Mouse (Mus musculus): ENCODE results near the gene Ankrd52. TPM values are rescaled to one million over a fixed set of nuclear protein-coding genes. Genes with fewer than 3 reads are reported as not detected.

Ankrd52 gene
- total RNA-seq, 4 experiments from 2014 or later = 46.3 to 57.3 (median 50.2) TPM

DNA sequence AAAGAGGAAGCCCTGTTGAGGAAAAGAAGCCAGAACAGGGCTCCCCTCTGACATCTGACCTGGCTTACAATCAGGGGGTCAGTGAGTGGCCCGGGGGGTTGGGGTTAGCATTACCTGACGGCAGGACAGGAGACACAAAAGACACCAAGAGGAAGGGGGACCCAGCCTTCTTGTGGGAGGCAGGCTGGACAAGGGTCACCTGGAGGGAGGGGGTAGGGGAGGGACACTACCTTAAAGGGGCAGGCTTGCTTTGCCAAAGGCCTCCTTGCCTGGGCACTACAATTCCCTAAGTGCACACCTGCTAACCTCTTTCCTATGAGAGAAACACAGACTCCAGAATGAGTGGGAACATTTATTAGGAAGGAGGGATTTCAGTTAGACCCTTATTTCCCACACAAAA lies 24.1 kb downstream of the Ankrd52 start, which contains the start of gene Slc39a5:
TSS of gene Slc39a5 (minus strand) at position 174 of the 400 bp plus-strand sequence.
- no peak for DNase-seq (ENCODE audit: low spot score in 2 of 2)

- DNase-seq (ENCODE audit: low spot score in 2 of 2) = no peak
Measured at GRCm38 (mm10) chr10:128401638-128402037, 24.7 kb downstream of the Ankrd52 start.

GRCm38 (mm10) chr10:128403931-128404330 lies 27.0 kb downstream of the Ankrd52 start:
- DNase-seq (ENCODE audit: low spot score in 2 of 2) = no peak

DNA sequence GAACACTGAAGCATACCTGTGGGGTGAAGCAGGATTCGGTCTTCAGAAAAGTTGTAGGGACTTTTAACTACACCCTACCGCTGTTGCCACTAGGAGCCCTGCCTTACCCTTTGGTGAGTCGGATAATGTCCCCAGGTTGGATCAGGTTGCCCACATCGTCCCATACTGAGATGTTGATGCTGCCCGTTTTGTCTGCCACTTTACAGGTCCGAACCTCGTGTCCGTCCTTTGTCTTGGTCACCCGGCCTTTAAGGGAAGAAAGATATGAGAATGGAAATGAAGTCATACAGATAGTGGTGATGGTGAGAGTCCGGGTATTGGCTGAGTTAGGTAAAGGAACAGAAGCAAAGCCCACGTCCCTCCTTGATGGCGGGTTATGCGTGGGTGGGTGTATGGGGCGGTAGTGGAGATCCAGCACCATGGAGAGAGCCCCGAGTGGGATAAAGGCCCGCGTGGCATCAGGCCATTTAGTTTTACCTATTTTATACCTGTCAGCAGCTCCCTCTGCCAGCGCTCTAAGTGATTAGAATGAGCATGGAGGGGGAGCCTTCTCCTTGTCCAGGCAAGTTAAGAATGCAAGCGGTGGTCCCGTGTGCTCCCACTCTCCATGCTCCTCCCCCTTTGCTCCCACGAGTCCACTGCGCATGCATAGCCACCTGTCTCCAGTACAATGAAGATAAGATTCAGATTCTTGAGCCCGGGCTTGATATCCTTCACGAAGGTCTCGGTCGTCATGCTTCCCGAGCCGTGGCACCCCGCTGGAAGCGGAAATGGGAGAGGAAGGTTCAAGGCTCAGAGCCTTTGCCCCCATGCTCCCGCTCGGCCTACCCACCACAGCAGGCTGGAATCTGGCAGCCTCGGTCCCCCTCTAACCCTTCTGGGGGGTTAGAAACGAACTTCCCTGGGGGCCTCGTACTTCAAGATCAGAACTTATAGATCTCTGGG lies 31.9 kb downstream of the Ankrd52 start:
- DNase-seq (ENCODE audit: low spot score in 2 of 2) = peak in 1 of 2 experiments; percentile 50

DNA sequence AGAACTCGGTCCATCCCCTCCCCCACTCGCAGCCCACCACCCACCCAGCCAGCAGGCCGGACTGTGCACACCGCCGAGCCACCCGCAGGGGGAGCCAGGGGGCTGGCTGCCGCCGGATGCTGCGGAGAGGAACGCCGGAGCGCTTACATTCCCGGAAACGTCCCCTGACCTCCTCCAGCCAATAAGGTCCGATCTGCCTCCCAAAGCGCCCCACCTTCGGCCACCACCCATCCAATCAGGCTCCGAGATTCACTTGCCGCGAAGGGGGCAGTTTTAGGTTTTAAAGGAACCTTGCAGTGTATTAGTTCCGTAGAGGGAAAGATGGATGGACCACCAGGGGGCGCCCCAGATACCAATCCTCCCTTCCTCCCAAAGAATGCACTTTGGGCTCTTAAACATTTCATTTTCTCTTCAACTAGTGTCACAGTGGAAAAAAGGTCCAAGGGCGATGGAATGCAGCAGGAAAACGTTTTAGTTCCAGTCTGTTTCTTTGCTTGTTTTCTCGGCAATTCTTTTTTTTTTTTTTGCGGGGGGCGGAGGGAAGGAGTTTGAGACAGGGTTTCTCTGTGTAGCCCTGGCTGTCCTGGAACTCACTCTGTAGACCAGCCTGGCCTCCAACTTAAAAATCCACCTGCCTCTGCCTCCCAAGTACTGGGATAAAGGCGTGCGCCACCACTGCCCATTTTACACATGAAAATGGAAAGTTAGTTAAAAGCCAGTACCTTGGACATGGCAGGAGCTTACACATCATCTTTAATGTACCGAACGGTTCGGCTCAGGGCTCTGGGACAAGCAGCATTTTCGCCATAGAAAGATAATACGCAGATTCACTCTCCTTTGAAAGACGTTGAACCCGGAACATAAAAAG lies 33.0 kb downstream of the Ankrd52 start:
- peak; percentile 97 to 99 for DNase-seq (ENCODE audit: low spot score in 2 of 2)

- DNase-seq (ENCODE audit: low spot score in 2 of 2) = no peak
Measured at GRCm38 (mm10) chr10:128410560-128410845, 33.6 kb downstream of the Ankrd52 start.

DNA sequence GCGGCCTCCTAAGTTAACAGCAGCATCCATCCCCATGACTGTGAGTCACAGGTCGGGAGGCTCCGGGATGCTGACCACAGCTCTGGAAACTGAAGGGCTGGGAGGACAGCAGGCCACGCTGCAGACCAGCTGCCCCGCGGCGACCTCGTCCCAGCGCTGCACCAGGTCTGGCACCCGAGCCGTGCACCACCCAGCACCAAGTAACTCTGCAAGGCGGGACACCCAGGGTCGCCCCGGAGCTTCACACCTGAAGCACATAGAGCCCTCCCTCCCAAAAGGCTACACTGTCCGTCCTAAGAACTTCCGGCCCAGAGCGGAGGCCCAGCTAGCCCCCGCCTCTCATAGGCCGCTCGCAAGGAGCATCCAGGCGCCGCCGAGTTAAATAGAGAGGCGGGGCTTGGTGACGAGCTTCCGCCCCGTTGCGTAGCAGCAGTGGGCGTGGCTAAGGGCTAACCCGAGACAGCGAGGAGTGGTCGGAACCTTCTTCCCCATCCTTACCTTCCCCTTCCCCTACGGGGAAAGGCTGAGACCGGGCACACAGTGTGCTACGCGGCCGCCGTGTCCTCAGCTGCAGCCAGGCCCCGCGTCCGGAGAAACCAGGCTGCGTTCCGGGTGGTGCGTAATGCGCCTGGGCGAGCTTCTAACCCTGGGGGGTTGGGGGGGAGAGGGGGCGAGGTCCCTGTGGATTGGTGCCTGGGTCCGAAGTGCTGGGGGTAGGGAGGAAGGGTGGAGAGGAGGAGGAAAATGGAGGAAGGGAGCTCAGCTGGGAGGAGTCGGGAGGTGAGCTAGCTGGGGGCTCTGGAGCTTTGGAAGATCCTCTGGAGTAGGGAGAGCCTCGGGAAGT lies 34.5 kb downstream of the Ankrd52 start, which contains the start of the genes Nabp2 and Rnf41:
TSS of gene Nabp2 (minus strand) at position 282 of the 844 bp plus-strand sequence.
TSS of gene Rnf41 (plus strand) at position 447 of the 844 bp plus-strand sequence.
- peak; percentile 94 for DNase-seq (ENCODE audit: low spot score in 2 of 2)

DNA sequence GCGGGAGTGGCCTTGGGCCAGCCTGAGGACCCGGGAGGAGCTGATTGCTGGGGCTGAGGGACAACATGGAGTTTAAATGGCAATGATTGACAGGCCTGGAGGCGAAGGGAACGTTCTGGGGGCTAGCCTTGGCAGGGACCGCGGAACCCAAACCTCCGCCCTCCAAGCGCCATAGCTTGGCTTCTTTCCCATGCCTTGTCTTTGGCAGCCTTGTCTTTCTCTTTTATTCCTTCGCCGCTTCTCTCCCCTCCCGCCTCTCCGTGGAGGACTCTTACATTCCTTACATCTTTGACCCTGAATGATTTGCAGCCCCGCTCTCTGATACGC lies 35.1 kb downstream of the Ankrd52 start:
- DNase-seq (ENCODE audit: low spot score in 2 of 2) = peak in 1 of 2 experiments; percentile 39

GRCm38 (mm10) chr10:128412558-128412957 lies 35.6 kb downstream of the Ankrd52 start:
- DNase-seq (ENCODE audit: low spot score in 2 of 2) = no peak

DNA sequence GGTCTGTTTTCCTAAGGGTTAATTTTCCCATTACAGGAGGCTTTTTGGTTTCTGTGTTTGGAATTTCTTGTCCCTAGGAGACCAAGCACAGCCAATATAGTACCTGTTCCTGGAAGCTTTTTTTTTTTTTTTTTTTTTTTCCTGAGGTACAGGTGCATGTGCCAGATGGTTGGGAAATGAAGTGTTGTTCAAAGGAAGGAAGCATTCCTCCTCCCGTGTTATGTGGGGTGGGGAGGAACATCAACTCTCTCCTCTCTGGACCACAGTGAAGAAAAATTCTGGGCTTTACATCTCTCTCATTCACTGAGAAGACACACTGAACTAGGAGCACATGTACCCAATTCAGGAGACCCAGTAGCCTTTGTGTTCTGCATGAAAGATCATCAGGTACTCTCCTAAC lies 36.2 kb downstream of the Ankrd52 start:
- DNase-seq (ENCODE audit: low spot score in 2 of 2) = no peak

DNA sequence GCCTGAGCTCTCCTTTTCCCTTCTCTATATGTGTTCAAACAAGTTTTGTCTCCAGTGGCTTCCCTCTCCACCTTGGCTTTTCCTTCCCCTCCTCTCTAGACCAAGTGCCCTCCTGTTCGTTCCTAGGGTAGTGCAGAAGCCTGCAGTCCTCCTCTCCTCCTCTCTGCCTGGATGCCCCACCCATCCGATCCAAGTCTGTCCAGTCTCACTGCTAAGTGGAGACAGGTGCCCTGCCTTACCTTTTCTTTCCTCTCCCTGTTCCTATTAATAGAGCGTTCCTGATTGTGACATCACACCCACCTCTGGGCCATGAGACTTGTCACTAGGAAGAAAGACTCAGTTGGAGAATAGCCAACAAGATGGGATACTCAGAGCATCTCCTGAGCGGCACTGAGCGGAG lies 37.9 kb downstream of the Ankrd52 start:
- no peak for DNase-seq (ENCODE audit: low spot score in 2 of 2)

GRCm38 (mm10) chr10:128422426-128422825 lies 45.5 kb downstream of the Ankrd52 start:
- DNase-seq (ENCODE audit: low spot score in 2 of 2) = no peak

DNA sequence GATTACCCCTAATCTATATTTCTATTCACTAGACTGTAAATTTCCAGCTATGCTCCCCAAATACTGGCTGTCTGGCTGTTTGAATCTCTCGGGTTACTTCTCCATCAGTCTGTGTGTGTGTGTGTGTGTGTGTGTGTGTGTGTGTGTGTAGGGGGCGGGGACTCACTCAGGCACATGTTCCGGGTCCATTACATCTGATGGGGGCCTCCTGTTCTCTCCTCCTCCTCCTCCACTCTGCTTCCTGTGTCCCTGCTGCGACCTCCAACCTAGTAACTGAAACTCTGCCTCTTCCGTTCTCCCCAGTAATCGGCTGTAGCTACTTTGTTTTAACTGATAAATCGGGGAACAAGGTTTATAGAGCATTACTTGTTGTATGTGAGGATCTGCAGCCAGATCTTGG lies 47.7 kb downstream of the Ankrd52 start:
- no peak for DNase-seq (ENCODE audit: low spot score in 2 of 2)

DNA sequence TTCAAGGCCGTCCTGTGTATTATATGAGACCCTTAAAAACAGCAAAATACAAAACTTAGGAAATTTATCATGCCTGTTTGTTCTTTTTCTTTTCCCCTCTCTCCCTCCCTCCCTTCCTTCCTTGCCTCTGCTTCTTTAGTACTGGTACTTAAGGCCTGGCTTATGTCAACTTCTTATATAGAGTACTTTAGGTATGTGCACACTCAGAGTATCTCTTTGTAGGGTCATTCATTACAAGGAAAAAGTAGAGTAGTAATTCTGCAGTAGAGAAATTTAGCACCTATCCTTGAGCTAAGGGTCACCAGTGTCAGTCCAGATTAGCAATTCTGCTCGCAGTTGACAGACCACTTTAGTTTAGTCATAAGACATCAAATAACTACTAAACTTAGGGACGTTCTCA lies 48.3 kb downstream of the Ankrd52 start:
- DNase-seq (ENCODE audit: low spot score in 2 of 2) = no peak

GRCm38 (mm10) chr10:128429052-128429451 lies 52.1 kb downstream of the Ankrd52 start:
- no peak for DNase-seq (ENCODE audit: low spot score in 2 of 2)

GRCm38 (mm10) chr10:128429454-128429853 lies 52.5 kb downstream of the Ankrd52 start:
- DNase-seq (ENCODE audit: low spot score in 2 of 2) = no peak

DNA sequence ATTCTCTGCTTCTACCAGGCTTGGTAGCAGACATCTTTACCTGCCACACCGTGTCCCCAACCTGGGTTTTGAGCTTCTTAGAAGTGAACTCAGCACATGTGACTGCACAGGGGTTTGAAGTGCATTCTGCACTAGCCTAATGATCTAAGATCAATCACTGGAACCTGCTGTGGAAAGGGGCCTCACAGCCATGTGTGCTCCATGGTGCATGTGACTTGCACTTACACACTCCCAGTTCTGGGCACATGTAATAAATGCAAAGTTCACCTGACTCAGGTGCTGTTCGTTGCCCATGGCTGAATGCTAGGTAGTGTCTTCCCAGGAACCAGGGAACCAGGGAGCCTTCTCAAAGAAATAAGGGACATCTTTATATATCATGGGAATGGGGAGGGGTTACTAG lies 56.5 kb downstream of the Ankrd52 start:
- DNase-seq (ENCODE audit: low spot score in 2 of 2) = no peak

DNA sequence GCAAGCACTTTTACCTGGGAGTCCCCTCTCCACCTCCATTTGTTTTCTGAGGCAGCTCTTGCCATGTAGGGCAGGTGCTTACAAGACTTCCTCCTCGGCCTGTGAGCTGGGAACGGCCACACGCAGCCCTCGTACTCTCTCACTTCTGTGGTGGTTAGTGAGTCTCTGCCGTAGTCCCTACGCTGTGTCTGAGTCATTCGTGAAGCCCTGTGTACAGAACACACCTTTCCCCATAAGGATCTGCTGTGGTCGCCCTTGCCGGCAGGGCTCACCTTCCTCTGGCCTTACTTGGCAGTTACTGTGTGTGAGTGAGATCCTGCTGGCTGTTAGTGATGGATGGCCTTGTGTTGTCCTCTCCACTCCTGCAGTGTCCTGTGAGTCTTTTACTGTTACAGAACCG lies 57.8 kb downstream of the Ankrd52 start:
- DNase-seq (ENCODE audit: low spot score in 2 of 2) = no peak

DNA sequence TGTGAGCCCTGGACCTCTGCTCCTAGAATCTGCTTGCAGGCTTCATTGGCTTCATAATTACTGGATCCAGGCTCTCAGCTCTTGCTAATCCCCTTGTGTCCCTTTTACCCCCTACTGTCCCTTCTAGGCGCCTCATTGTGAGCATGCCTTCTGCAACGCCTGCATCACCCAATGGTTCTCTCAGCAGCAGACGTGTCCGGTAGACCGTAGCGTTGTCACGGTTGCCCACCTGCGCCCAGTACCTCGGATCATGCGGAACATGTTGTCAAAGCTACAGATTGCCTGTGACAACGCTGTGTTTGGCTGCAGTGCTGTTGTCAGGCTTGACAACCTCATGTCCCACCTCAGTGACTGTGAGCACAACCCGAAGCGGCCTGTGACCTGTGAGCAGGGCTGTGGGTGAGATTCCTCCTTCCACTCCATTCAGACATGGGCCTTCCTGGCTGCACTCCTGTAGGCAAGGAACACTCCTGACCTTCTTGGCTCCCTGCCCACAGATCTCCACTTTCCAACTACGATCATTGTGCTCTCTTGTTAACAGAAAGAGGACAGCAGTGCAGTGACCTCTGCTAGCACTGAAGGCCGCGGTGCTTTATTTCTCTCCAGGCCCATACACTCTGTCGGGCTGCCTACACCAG lies 58.4 kb downstream of the Ankrd52 start:
- DNase-seq (ENCODE audit: low spot score in 2 of 2) = no peak

DNA sequence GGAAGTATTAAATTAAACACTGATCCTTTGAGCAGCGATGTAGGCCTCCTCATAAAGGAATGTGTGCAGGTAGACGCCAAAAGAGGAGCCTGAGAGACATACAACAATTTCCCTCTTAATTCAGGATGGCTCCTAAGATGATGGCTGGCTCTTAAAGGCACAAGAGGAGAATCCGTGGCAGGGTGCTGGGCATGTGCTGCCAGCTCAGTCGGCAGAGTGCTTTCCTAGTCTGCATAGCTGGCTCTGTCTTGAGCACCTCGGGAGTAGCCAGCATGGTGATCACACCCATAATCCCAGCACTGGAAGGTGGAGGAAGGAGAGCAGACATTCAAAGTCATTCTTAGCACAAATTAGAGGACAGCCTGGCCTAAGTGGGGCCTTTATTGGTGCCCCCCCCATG lies 59.0 kb downstream of the Ankrd52 start:
- DNase-seq (ENCODE audit: low spot score in 2 of 2) = no peak

GRCm38 (mm10) chr10:128436376-128436775 lies 59.5 kb downstream of the Ankrd52 start:
- DNase-seq (ENCODE audit: low spot score in 2 of 2) = no peak

Measured in layer of hippocampus, adult 8-10 months (tissue).